Mouse (Mus musculus): ENCODE results near the gene Ktn1. TPM values are rescaled to one million over a fixed set of nuclear protein-coding genes. Genes with fewer than 3 reads are reported as not detected.

The Ktn1 gene
- polyA plus RNA-seq, 1 experiment: 9.0 TPM

- Histone ChIP-seq H3K4me3 (replicated peaks; ENCODE audit: extremely low read depth, low read depth, low read length) (no peak overlapping the region), H3K4me1 (ENCODE audit: control insufficient read depth, insufficient read depth, low read length) (peaks cover 11% of the 10 kb centered on the region)
- TF ChIP-seq CTCF (IDR thresholded peaks at IDR 0.05; ENCODE audit: insufficient read depth, low read length): no peak
- 51% methylated on average over 7 of the region's 7 CpGs for WGBS
- DNase-seq: no peak
Measured at GRCm38 (mm10) chr14:47634846-47635245, 13.4 kb upstream of the Ktn1 start.

- Histone ChIP-seq H3K4me3 (replicated peaks; ENCODE audit: extremely low read depth, low read depth, low read length) (no peak overlapping the region), H3K4me1 (ENCODE audit: control insufficient read depth, insufficient read depth, low read length) (peaks cover 11% of the 10 kb centered on the region)
- WGBS: 54% methylated on average over 4 of the region's 4 CpGs
- TF ChIP-seq CTCF (IDR thresholded peaks at IDR 0.05; ENCODE audit: insufficient read depth, low read length): no peak
- TF ChIP-seq POLR2A (IDR thresholded peaks at IDR 0.05; ENCODE audit: borderline replicate concordance, extremely low read depth, low read depth, low read length): no peak
- DNase-seq: no peak
Measured at GRCm38 (mm10) chr14:47638316-47638895, 9.8 kb upstream of the Ktn1 start.

GRCm38 (mm10) chr14:47645620-47646019 lies 2.6 kb upstream of the Ktn1 start:
- Histone ChIP-seq H3K4me3 (replicated peaks; ENCODE audit: extremely low read depth, low read depth, low read length) (no peak overlapping the region), H3K4me1 (ENCODE audit: control insufficient read depth, insufficient read depth, low read length) (peaks cover 10% of the 10 kb centered on the region)
- DNase-seq: no peak
- WGBS: 61% methylated on average over 7 of the region's 7 CpGs
- TF ChIP-seq CTCF (IDR thresholded peaks at IDR 0.05; ENCODE audit: insufficient read depth, low read length) (no peak), POLR2A (IDR thresholded peaks at IDR 0.05; ENCODE audit: borderline replicate concordance, extremely low read depth, low read depth, low read length) (no peak)

- WGBS: 52% methylated on average over 5 of the region's 5 CpGs
- no peak overlapping the region for H3K4me3 ChIP-seq (replicated peaks; ENCODE audit: extremely low read depth, low read depth, low read length)
- no peak for DNase-seq
- peaks cover 12% of the 10 kb centered on the region for H3K4me1 ChIP-seq (ENCODE audit: control insufficient read depth, insufficient read depth, low read length)
- TF ChIP-seq CTCF (IDR thresholded peaks at IDR 0.05; ENCODE audit: insufficient read depth, low read length): no peak
- TF ChIP-seq POLR2A (IDR thresholded peaks at IDR 0.05; ENCODE audit: borderline replicate concordance, extremely low read depth, low read depth, low read length): no peak
Measured at GRCm38 (mm10) chr14:47646246-47646645, 2.0 kb upstream of the Ktn1 start.

- no peak overlapping the region for H3K4me3 ChIP-seq (replicated peaks; ENCODE audit: extremely low read depth, low read depth, low read length)
- DNase-seq: no peak
- peaks cover 12% of the 10 kb centered on the region for H3K4me1 ChIP-seq (ENCODE audit: control insufficient read depth, insufficient read depth, low read length)
- WGBS: 75% methylated on average over 9 of the region's 9 CpGs
- TF ChIP-seq POLR2A (IDR thresholded peaks at IDR 0.05; ENCODE audit: borderline replicate concordance, extremely low read depth, low read depth, low read length) (no peak), CTCF (IDR thresholded peaks at IDR 0.05; ENCODE audit: insufficient read depth, low read length) (no peak)
Measured at GRCm38 (mm10) chr14:47646696-47647516, 1.3 kb upstream of the Ktn1 start.

GRCm38 (mm10) chr14:47648706-47649630 lies 720 bp downstream of the Ktn1 start:
- under 1% methylated on average over 82 of the region's 82 CpGs for WGBS
- peak; percentile 60; the same call in 1 of the 2 replicates for TF ChIP-seq POLR2A (IDR thresholded peaks at IDR 0.05; ENCODE audit: borderline replicate concordance, extremely low read depth, low read depth, low read length)
- no peak for TF ChIP-seq CTCF (IDR thresholded peaks at IDR 0.05; ENCODE audit: insufficient read depth, low read length)
- peak; percentile 76 for DNase-seq
- Histone ChIP-seq H3K4me3 (replicated peaks; ENCODE audit: extremely low read depth, low read depth, low read length) (peak overlapping the region; percentile 75), H3K4me1 (ENCODE audit: control insufficient read depth, insufficient read depth, low read length) (peaks cover 12% of the 10 kb centered on the region)

GRCm38 (mm10) chr14:47649631-47650337 lies 1.5 kb downstream of the Ktn1 start:
- peaks cover 13% of the 10 kb centered on the region for H3K4me1 ChIP-seq (ENCODE audit: control insufficient read depth, insufficient read depth, low read length)
- WGBS: under 1% methylated on average over 46 of the region's 46 CpGs
- DNase-seq: peak; percentile 69
- peak overlapping the region; percentile 75 for H3K4me3 ChIP-seq (replicated peaks; ENCODE audit: extremely low read depth, low read depth, low read length)
- no peak for TF ChIP-seq POLR2A (IDR thresholded peaks at IDR 0.05; ENCODE audit: borderline replicate concordance, extremely low read depth, low read depth, low read length)
- no peak for TF ChIP-seq CTCF (IDR thresholded peaks at IDR 0.05; ENCODE audit: insufficient read depth, low read length)

- H3K4me1 ChIP-seq (ENCODE audit: control insufficient read depth, insufficient read depth, low read length): peaks cover 14% of the 10 kb centered on the region
- 30% methylated on average over 6 of the region's 6 CpGs for WGBS
- peak overlapping the region; percentile 75 for H3K4me3 ChIP-seq (replicated peaks; ENCODE audit: extremely low read depth, low read depth, low read length)
- TF ChIP-seq POLR2A (IDR thresholded peaks at IDR 0.05; ENCODE audit: borderline replicate concordance, extremely low read depth, low read depth, low read length): no peak
- no peak for TF ChIP-seq CTCF (IDR thresholded peaks at IDR 0.05; ENCODE audit: insufficient read depth, low read length)
- no peak for DNase-seq
Measured at GRCm38 (mm10) chr14:47650338-47650720, 2.1 kb downstream of the Ktn1 start.

- WGBS: 79% methylated on average over 4 of the region's 4 CpGs
- peaks cover 14% of the 10 kb centered on the region for H3K4me1 ChIP-seq (ENCODE audit: control insufficient read depth, insufficient read depth, low read length)
- H3K4me3 ChIP-seq (replicated peaks; ENCODE audit: extremely low read depth, low read depth, low read length): no peak overlapping the region
- no peak for TF ChIP-seq POLR2A (IDR thresholded peaks at IDR 0.05; ENCODE audit: borderline replicate concordance, extremely low read depth, low read depth, low read length)
- no peak for TF ChIP-seq CTCF (IDR thresholded peaks at IDR 0.05; ENCODE audit: insufficient read depth, low read length)
- DNase-seq: no peak
Measured at GRCm38 (mm10) chr14:47651272-47651671, 3.0 kb downstream of the Ktn1 start.
